Mouse (Mus musculus): ENCODE results near the gene 3425401B19Rik.

Gene 3425401B19Rik

GRCm38 (mm10) chr14:32638485-32638884 lies 46.6 kb downstream of the 3425401B19Rik start:
- DNase-seq = no peak

- DNase-seq = no peak
Observed at GRCm38 (mm10) chr14:32634015-32634682, 50.9 kb downstream of the 3425401B19Rik start.

GRCm38 (mm10) chr14:32632908-32633600 lies 52.0 kb downstream of the 3425401B19Rik start:
- DNase-seq = no peak

DNA sequence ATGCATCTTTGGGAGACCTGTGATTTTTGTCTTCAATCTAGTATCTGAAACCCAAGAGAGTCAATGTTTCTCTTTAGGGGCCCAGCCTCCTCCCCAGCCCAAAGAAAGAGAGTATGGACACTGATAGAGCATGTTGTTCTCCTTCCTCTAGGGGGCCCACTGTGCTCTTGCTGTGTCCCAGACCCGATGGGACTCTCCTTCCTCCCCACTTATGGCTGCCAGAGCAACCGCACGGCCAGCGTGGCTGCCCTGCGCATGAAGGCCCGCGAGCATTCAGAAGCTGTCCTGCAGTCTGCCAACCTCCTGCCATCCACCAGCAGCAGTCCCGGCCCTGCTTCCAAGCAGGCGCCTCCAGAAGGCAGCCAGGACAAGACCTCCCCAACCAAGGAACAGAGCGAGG lies 56.5 kb downstream of the 3425401B19Rik start:
- peak; percentile 10 to 17 for DNase-seq

DNA sequence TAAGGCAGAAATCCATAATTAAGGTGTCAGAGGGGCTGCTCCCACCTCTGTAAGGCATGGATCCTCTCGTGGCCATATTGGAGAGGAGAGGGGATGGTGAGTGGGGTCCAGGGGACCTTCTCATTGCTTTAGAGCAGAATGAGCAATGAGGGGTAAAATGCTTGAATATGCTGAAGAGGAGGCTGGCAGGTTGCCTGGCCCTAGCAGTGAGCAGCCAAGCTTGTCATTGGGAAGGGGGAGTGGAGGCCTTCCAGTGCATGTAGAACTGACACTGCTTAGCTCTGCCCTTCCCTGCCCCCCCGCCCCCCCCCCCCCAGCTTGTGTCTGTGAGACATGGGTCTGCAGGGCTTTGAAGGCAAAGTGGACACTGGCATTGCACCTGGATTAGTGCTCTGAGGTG lies 57.8 kb downstream of the 3425401B19Rik start:
- peak; percentile 39 to 51 for DNase-seq

DNA sequence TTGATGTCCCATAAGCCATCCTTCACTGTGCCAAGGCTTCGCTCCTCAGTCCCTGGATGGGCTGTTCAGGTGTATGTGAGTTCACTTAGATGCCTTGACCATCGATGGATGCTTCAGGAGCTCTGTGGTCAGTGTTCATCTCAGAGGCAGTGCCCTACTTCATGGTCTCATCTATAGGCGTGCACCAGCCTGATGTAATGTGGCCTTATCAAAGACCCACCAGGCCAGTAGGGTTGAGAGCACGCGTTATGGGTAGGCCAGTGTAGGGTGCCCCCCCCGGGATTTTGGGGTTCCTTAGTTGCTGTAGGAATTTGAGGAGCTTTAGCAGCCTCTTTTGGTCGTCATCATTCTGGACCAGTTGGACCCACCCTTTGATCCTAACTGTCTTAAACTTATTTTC lies 60.3 kb downstream of the 3425401B19Rik start:
- no peak for DNase-seq

DNA sequence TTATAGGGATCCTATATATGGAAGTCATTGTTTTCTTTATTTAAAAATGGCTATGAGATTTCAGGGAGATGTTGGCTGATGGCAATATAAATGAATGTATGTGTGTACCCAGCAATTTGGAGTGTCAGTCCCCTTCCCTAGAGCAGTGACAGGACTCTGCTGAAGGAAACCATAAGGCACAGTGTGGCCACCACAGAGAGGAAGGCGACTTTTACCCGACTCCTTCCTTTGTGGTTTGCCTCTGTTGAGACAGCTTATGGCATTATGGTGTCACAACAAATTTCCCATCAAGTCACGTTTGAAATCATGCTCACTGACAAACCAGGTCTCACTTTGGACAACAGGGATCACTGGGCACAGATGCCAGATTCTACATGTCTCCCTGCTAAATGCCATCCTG lies 60.8 kb downstream of the 3425401B19Rik start:
- DNase-seq = no peak

DNA sequence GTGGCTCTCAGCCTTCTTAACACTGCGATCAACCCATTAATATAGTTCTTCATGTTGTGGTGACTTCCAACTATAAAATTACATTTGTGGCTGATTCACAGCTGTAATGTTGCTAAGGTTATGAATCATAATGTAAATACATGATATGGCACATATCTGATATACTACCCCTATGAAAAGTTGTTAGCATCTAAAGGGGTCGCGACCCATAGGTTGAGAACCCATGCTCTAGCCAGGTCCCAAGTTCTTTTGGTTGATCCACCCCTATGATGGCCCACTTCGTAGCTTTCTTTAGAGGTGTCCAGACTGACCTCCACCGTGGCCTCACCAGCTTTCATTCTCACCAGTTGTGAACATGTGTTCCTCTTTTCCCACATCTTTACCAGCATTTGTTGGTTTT lies 67.8 kb downstream of the 3425401B19Rik start:
- no peak for DNase-seq

DNA sequence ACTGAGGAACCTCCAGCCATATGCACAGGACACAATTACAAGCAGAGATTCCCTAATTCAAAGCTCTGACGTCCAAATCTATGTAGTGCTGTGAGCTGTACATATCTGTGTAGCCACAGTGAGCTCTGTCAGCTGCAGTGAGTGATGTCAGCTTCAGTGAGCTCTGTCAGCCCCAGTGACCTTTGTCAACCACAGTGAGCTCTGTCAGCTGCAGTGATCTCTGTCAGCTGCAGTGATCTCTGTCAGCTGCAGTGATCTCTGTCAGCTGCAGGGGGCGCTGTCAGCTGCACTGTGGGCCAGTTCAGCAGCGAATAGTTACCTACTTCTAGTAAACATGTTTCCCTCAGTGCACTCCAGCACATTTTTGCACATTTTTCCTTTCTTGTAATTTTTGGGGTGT lies 75.7 kb downstream of the 3425401B19Rik start:
- DNase-seq = peak; percentile 76 to 80
